Mouse (Mus musculus): ENCODE data around the gene Hikeshi.
A peak's percentile ranks its signal among the peaks of the same experiment; 100 is the strongest.

Hikeshi gene

DNA sequence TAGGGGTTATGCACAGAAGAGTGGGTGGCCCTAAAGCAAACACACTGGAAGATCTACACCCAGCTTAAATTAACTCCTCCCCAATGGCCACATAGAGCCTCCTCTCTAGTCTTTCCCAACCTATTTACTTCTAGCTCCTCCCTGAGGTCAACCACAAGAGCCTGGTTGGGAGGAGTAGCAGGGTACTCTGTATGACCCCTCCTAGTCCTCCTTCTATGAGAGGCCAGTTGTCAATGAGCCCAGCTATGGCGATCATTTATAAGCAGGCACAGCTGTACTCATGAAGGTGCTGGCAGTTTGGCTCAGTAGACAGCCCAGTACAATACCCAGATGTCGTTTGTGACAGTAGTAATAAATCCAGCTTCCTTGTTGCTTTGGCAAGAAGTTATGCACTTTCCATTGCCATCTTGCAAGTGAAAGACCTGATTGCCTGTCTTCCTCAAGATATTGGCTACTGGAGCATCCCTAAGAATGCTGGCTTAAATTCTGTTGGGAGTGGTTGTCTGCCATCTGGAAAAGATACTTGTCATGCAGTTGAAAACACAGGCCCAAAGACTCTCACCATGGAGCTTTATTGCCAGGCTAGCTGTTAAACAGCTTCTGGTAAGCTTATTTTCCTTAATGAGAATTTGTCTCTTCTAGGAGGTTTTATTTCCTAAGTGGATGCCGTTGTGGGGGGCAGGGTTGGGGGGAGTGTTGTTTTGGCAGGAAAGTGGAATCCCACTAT lies 27.4 kb downstream of the Hikeshi start:
- ATAC-seq (ENCODE audit: low TSS enrichment) = no peak

- ATAC-seq (ENCODE audit: low TSS enrichment) = peak; percentile 72
These were observed 28.6 kb downstream of the Hikeshi start for GRCm38 (mm10) chr7:89912356-89912755.

DNA sequence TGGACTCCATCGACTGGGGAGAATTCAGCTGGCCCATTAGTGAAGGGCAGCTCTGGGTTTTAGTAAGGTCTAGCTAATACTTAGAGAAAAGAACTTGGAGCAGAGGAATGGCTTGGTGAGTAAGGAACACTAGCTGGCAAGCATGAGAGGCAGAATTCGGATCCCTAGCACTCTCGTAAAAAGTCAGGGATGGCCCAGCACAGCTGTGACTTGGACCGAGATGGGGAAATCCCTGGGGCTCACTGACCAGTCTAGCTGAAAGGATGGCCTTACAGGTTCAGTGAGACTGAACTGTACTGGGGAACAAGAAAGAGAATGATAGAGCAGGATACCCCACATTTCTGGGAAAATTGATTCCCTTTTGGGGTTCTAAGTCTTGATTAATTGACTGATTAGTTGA lies 31.3 kb downstream of the Hikeshi start:
- no peak for ATAC-seq (ENCODE audit: low TSS enrichment)

GRCm38 (mm10) chr7:89908899-89909621 lies 31.9 kb downstream of the Hikeshi start:
- ATAC-seq (ENCODE audit: low TSS enrichment) = no peak

DNA sequence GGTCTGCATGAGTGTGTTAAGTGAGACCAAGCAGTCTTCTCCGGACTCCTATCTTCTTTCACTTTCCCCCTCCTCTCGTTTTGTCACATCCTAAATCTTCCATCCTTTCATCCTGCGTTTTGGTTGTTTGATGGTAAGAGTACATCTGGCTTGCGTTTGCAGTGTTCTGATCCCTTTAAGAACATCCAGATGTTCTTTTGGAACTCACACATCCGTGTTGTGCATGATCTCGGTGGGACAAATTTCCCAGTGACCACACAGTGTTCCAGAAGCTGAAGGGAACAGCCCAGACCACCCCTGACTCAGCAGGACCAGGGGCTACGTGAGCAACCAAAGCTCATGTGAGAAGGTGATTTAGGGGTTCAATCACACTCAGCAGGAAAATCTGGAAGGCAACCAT lies 32.6 kb downstream of the Hikeshi start:
- no peak for ATAC-seq (ENCODE audit: low TSS enrichment)

GRCm38 (mm10) chr7:89907950-89908349 lies 33.1 kb downstream of the Hikeshi start:
- ATAC-seq (ENCODE audit: low TSS enrichment) = peak; percentile 90

GRCm38 (mm10) chr7:89903442-89904343 lies 37.3 kb downstream of the Hikeshi start, which contains the start of gene Ccdc81:
TSS of gene Ccdc81 (minus strand) at chr7:89903629.
- no peak for ATAC-seq (ENCODE audit: low TSS enrichment)

- ATAC-seq (ENCODE audit: low TSS enrichment) = no peak
These were observed 38.0 kb downstream of the Hikeshi start for GRCm38 (mm10) chr7:89903007-89903406.

DNA sequence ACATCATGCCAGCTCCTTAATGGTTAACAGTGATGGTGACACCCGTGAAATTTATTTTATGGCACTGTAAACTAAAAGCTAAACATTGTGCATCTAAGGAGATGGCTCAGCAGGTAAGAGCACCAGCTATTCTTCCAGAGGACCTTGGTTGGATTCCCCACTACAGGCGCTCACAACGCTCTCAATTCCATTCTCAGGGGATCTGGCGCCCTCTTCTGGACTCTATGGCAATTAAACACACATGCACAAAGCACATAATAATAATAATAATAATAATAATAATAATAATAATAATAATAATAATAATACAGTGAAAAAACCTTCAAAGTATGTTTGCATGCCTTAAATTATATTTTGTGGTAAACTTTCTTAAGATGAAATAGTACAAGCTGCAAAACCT lies 49.1 kb downstream of the Hikeshi start:
- no peak for ATAC-seq (ENCODE audit: low TSS enrichment)

GRCm38 (mm10) chr7:89891412-89891811 lies 49.6 kb downstream of the Hikeshi start:
- no peak for ATAC-seq (ENCODE audit: low TSS enrichment)

- ATAC-seq (ENCODE audit: low TSS enrichment) = no peak
These were observed 56.5 kb downstream of the Hikeshi start for GRCm38 (mm10) chr7:89884551-89884950.

DNA sequence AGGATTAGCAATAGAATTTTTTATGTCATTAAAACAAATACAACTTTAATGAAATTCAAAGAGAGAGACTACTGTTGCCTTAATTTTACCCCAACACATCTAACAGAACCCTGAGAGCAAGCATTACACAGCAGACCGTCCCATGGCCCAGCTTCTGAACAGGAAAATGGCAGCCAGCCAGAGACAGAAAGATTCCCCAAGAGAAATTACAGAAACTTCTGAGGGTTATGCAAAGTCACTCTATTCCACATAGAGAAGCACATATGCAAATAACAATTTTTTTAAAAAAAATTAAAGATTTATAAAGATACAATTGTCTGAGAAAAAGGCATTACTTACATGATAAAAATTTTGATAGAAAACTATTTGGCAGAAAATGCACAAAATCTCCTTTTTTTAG lies 61.3 kb downstream of the Hikeshi start:
- ATAC-seq (ENCODE audit: low TSS enrichment) = no peak
